Mouse (Mus musculus) CH12.LX (cell line): Measurements from ENCODE around the gene P3h3.

ENCODE experiments used
- NRF1 ChIP-seq: IDR thresholded peaks from 2 replicates; pipeline ENCODE4 v1.6.1; 2014; ENCODE audit warnings: low read depth, mild to moderate bottlenecking, inconsistent platforms, low read length, improper control_type of control experiment, moderate library complexity
- POLR2AphosphoS2 ChIP-seq: IDR thresholded peaks from 2 replicates; pipeline ENCODE4 v1.6.1; 2011; ENCODE audit warnings: low read depth, low read length, improper control_type of control experiment

DNA sequence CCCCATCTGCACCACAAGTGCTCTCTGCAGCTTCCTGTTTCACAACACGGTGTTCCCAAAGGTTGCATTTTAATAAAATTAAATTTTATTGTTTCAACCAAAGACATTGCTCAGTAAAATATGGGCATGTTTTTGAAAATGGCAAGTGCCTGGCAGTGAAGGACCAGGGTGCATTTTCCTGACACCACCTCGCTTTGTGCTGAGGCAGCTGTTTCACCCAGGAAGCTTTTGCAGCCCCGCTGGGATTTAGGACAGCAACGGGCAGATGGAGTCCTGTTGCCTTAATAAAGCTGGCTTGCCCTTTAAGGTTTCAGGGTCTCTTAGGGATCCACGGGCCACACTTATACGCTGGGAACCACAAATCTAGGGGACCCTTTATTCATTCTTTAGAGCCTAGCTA, 33.4 kb upstream of the P3h3 start:
- no peak for TF ChIP-seq NRF1
- no peak for TF ChIP-seq POLR2AphosphoS2
